Mouse (Mus musculus) hindbrain, embryonic 11.5 days (tissue): ENCODE measurements at regions not wholly inside any gene's neighbourhood (a gene's known extent, or its start where the extent isn't known, plus 50 kb on each side); places are given as distances from the start of the nearest gene placed in this dataset.
A peak's percentile ranks its signal among the peaks of the same experiment; 100 is the strongest.

Source experiments
- ATAC-seq: fragments of 200-750 bp; cut with Nextera tagmentation; 2 replicates; pipeline ENCODE4 v1.8.0; 2017; ENCODE audit warnings: mild to moderate bottlenecking, moderate TSS enrichment, moderate library complexity; ENCODE audit not compliant: low FRiP score
- DNase-seq: peaks from one replicate; pipeline ENCODE4 v3.0.0-alpha.2; 2015; ENCODE audit warnings: low spot score
- H3K27ac ChIP-seq: fragments of 300-500 bp; sonication (generic); 2 replicates; pipeline ENCODE4 v1.5.1; 2014; ENCODE audit warnings: mild to moderate bottlenecking, low read depth, low read length
- H3K27me3 ChIP-seq: fragments of 300-500 bp; sonication (generic); 2 replicates; pipeline ENCODE4 v1.6.1; 2014; ENCODE audit warnings: mild to moderate bottlenecking, low read length, moderate library complexity, mixed read lengths; ENCODE audit not compliant: control insufficient read depth, insufficient read depth
- H3K36me3 ChIP-seq: fragments of 300-500 bp; sonication (generic); 2 replicates; pipeline ENCODE4 v1.6.1; 2014; ENCODE audit warnings: mild to moderate bottlenecking, low read length, moderate library complexity, mixed read lengths; ENCODE audit not compliant: control insufficient read depth, insufficient read depth
- H3K4me1 ChIP-seq: fragments of 300-500 bp; sonication (generic); replicated peaks from 2 replicates; pipeline ENCODE4 v1.6.1; 2014; ENCODE audit warnings: low read length, mixed read lengths; ENCODE audit not compliant: control insufficient read depth, insufficient read depth
- H3K4me2 ChIP-seq: fragments of 300-500 bp; sonication (generic); replicated peaks from 2 replicates; pipeline ENCODE4 v1.6.1; 2014; ENCODE audit warnings: mild to moderate bottlenecking, low read depth, low read length
- H3K4me3 ChIP-seq: fragments of 300-500 bp; sonication (generic); 2 replicates; pipeline ENCODE4 v1.5.1; 2014; ENCODE audit warnings: low read depth, low read length
- H3K9ac ChIP-seq: fragments of 300-500 bp; sonication (generic); 2 replicates; pipeline ENCODE4 v1.6.1; 2014; ENCODE audit warnings: low read depth, low read length
- H3K9me3 ChIP-seq: fragments of 300-500 bp; sonication (generic); 2 replicates; pipeline ENCODE4 v1.6.1; 2016; ENCODE audit warnings: low read length; ENCODE audit not compliant: control insufficient read depth
- WGBS: fragments of 180-500 bp; shearing (Covaris S2); extraction: QIAGEN DNeasy Blood & Tissue Kit; methylation state at CpG from one replicate; pipeline ENCODE4 v1.1.7; 2014; 5-methylcytosine and 5-hydroxymethylcytosine counted together

- H3K4me3 ChIP-seq: no peak overlapping the region
- ATAC-seq (no peak), DNase-seq (no peak)
- no peak overlapping the region for H3K9ac ChIP-seq
- H3K4me2 ChIP-seq: no peak overlapping the region
- no peaks in the 10 kb centered on the region for H3K9me3 ChIP-seq
- H3K27ac ChIP-seq: no peak overlapping the region
- H3K27me3 ChIP-seq: peaks cover 31% of the 10 kb centered on the region
- H3K36me3 ChIP-seq: no peaks in the 10 kb centered on the region
- H3K4me1 ChIP-seq: peaks cover 8% of the 10 kb centered on the region; the same call in 1 of the 2 replicates
- 15% methylated on average over 9 of the region's 9 CpGs for WGBS
These were observed 124.4 kb upstream of the Med13l start for GRCm38 (mm10) chr5:118436035-118436434.

GRCm38 (mm10) chr5:118436474-118437306 is 123.8 kb upstream of the Med13l start:
- peaks cover 31% of the 10 kb centered on the region for H3K27me3 ChIP-seq
- no peak for DNase-seq
- no peaks in the 10 kb centered on the region for H3K9me3 ChIP-seq
- WGBS: 6% methylated on average over 22 of the region's 22 CpGs
- no peaks in the 10 kb centered on the region for H3K36me3 ChIP-seq
- no peak overlapping the region for H3K4me3 ChIP-seq
- ATAC-seq: no peak
- H3K27ac ChIP-seq: no peak overlapping the region
- H3K9ac ChIP-seq: no peak overlapping the region
- H3K4me1 ChIP-seq: peaks cover 8% of the 10 kb centered on the region; the same call in 1 of the 2 replicates
- peak overlapping the region; percentile 22; the same call in 1 of the 2 replicates for H3K4me2 ChIP-seq

GRCm38 (mm10) chr5:118437307-118437610 is 123.2 kb upstream of the Med13l start:
- ATAC-seq (no peak), DNase-seq (no peak)
- Histone ChIP-seq H3K9ac (no peak overlapping the region), H3K27me3 (peaks cover 31% of the 10 kb centered on the region), H3K4me1 (peaks cover 8% of the 10 kb centered on the region; the same call in 1 of the 2 replicates), H3K36me3 (no peaks in the 10 kb centered on the region), H3K4me3 (no peak overlapping the region), H3K4me2 (no peak overlapping the region), H3K9me3 (no peaks in the 10 kb centered on the region), H3K27ac (no peak overlapping the region)
- WGBS: 16% methylated on average over 7 of the region's 7 CpGs

GRCm38 (mm10) chr5:118438016-118438415 is 122.5 kb upstream of the Med13l start:
- H3K9me3 ChIP-seq: no peaks in the 10 kb centered on the region
- WGBS: 25% methylated on average over 6 of the region's 6 CpGs
- no peak for ATAC-seq
- H3K27me3 ChIP-seq: peaks cover 31% of the 10 kb centered on the region
- peaks cover 8% of the 10 kb centered on the region; the same call in 1 of the 2 replicates for H3K4me1 ChIP-seq
- no peak overlapping the region for H3K4me3 ChIP-seq
- H3K27ac ChIP-seq: no peak overlapping the region
- no peak overlapping the region for H3K9ac ChIP-seq
- no peak for DNase-seq
- H3K36me3 ChIP-seq: no peaks in the 10 kb centered on the region
- H3K4me2 ChIP-seq: no peak overlapping the region

GRCm38 (mm10) chr5:118444538-118445251 is 115.8 kb upstream of the Med13l start:
- ATAC-seq: no peak

GRCm38 (mm10) chr5:118445252-118445987 is 115.1 kb upstream of the Med13l start:
- Histone ChIP-seq H3K27ac (no peak overlapping the region), H3K4me3 (no peak overlapping the region), H3K27me3 (no peaks in the 10 kb centered on the region), H3K9me3 (no peaks in the 10 kb centered on the region), H3K36me3 (no peaks in the 10 kb centered on the region), H3K9ac (no peak overlapping the region), H3K4me2 (no peak overlapping the region), H3K4me1 (no peaks in the 10 kb centered on the region)
- no peak for DNase-seq
- no peak for ATAC-seq
- WGBS: 13% methylated on average over 10 of the region's 10 CpGs

More at GRCm38 (mm10) chr5:118444538-118445251, 115.8 kb upstream of the Med13l start:
- WGBS: 3% methylated on average over 8 of the region's 8 CpGs
- no peaks in the 10 kb centered on the region for H3K27me3 ChIP-seq
- H3K27ac ChIP-seq: no peak overlapping the region
- no peak overlapping the region for H3K4me2 ChIP-seq
- no peaks in the 10 kb centered on the region for H3K9me3 ChIP-seq
- H3K9ac ChIP-seq: no peak overlapping the region
- no peak overlapping the region for H3K4me3 ChIP-seq
- no peaks in the 10 kb centered on the region for H3K4me1 ChIP-seq
- no peaks in the 10 kb centered on the region for H3K36me3 ChIP-seq
- DNase-seq: no peak

GRCm38 (mm10) chr5:118445988-118446280 is 114.5 kb upstream of the Med13l start:
- Histone ChIP-seq H3K9me3 (no peaks in the 10 kb centered on the region), H3K36me3 (no peaks in the 10 kb centered on the region), H3K4me3 (no peak overlapping the region), H3K27me3 (no peaks in the 10 kb centered on the region), H3K4me1 (no peaks in the 10 kb centered on the region), H3K27ac (no peak overlapping the region), H3K9ac (no peak overlapping the region), H3K4me2 (no peak overlapping the region)
- DNase-seq (no peak), ATAC-seq (no peak)
- 71% methylated on average over 1 of the region's 1 CpGs for WGBS

GRCm38 (mm10) chr5:118446878-118447277 is 113.6 kb upstream of the Med13l start:
- DNase-seq (no peak), ATAC-seq (no peak)
- no peak overlapping the region for H3K4me2 ChIP-seq
- H3K27me3 ChIP-seq: no peaks in the 10 kb centered on the region
- no peak overlapping the region for H3K9ac ChIP-seq
- no peaks in the 10 kb centered on the region for H3K9me3 ChIP-seq
- no peaks in the 10 kb centered on the region for H3K36me3 ChIP-seq
- H3K27ac ChIP-seq: no peak overlapping the region
- WGBS: 87% methylated on average over 6 of the region's 6 CpGs
- H3K4me1 ChIP-seq: no peaks in the 10 kb centered on the region
- no peak overlapping the region for H3K4me3 ChIP-seq
